In the genomic region with DNA sequence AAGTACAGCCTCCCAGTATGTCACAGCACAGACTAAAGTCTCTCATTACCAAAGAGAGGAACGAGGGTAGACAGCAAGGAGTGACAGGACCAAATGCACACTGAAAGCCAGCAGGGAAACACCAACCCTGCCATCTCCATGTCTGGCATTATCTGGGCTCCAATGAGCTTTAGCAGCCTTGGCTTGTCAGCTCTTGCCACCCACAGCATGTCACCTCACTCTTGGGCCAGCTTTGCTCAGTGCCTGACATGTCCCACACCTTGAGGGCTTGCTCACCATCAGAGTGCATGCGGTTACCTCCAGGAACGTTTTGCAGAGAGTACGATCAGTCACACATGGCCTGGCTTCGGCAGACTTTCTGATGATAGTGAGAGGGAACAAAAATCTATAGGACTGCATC, we compare ENCODE assay signal across 4 mouse cellular contexts. TPM values are rescaled to one million over a fixed set of nuclear protein-coding genes. Genes with fewer than 3 reads are reported as not detected.
"Had no signal": no experiment of that assay in that cellular context is flagged by ENCODE, and none has a peak within 500 bp of the region (broad histone marks: within the 10 kb centered on the region; RNA-seq: fewer than 3 reads in every experiment).

No protein-coding gene starts in this region.

RNA-seq across cellular contexts. Expression of a gene that starts 35.0 kb away (rescaled TPM):
- total RNA-seq: common myeloid progenitor, adult 5-6 weeks; gastrocnemius, postnatal 14 days had no signal
- polyA plus RNA-seq: embryonic facial prominence, embryonic 11.5 days had no signal

RNA-seq across cellular contexts. Expression of a gene that starts 57.0 kb away (rescaled TPM):
- polyA plus RNA-seq: erythroblast, embryonic 14.5 days had no signal
